Mouse (Mus musculus) limb, embryonic 13.5 days (tissue): ENCODE data around the gene Sesn3. TPM values are rescaled to one million over a fixed set of nuclear protein-coding genes. Genes with fewer than 3 reads are reported as not detected.

Experiments used
- polyA plus RNA-seq: library from polyadenylated mRNA; unstranded; fragments of >200 nt; fragmentation: Nextera tagmentation; extraction: Ambion mirVana; gene quantifications from 2 replicates; pipeline ENCODE4 v1.2.1, GENCODE M21; 2015

Sesn3 gene
- polyA plus RNA-seq, 1 experiment from 2014 or later, result 27.9 TPM

Other genes with a start within 250 kb of the Sesn3 start
- 11.6 and 12.3 TPM in 2 replicates for gene Endod1, start 106.4 kb downstream of the Sesn3 start, polyA plus RNA-seq
- gene Kdm4d, start 225.4 kb downstream of the Sesn3 start, polyA plus RNA-seq, result 0.42 and 0.55 TPM in 2 replicates
- gene Cwc15, start 225.6 kb downstream of the Sesn3 start, polyA plus RNA-seq, result 165 and 170 TPM in 2 replicates